Mouse (Mus musculus) kidney, embryonic 16.5 days (tissue): ENCODE measurements at regions not wholly inside any gene's neighbourhood (a gene's known extent, or its start where the extent isn't known, plus 50 kb on each side); places are given as distances from the start of the nearest gene placed in this dataset.

Source experiments
- ATAC-seq: fragments of 200-750 bp; cut with Nextera tagmentation; 2 replicates; pipeline ENCODE4 v1.8.0; 2017; ENCODE audit warnings: moderate TSS enrichment; ENCODE audit not compliant: low FRiP score, low TSS enrichment
- H3K27ac ChIP-seq: fragments of 300-500 bp; sonication (generic); 2 replicates; pipeline ENCODE4 v1.5.1; 2014; ENCODE audit warnings: low read length
- H3K27me3 ChIP-seq: fragments of 300-500 bp; sonication (generic); 2 replicates; pipeline ENCODE4 v1.6.1; 2014; ENCODE audit warnings: low read length, control low read depth, mixed read lengths; ENCODE audit not compliant: insufficient read depth
- H3K36me3 ChIP-seq: fragments of 300-500 bp; sonication (generic); 2 replicates; pipeline ENCODE4 v1.6.1; 2014; ENCODE audit warnings: low read length, control low read depth, mixed read lengths; ENCODE audit not compliant: insufficient read depth
- H3K4me1 ChIP-seq: fragments of 300-500 bp; sonication (generic); 2 replicates; pipeline ENCODE4 v1.6.1; 2014; ENCODE audit warnings: low read length, control low read depth, mixed read lengths; ENCODE audit not compliant: insufficient read depth
- H3K4me2 ChIP-seq: fragments of 300-500 bp; sonication (generic); replicated peaks from 2 replicates; pipeline ENCODE4 v1.6.1; 2014; ENCODE audit warnings: low read depth, low read length
- H3K4me3 ChIP-seq: fragments of 300-500 bp; sonication (generic); 2 replicates; pipeline ENCODE4 v1.5.1; 2014; ENCODE audit warnings: mild to moderate bottlenecking, low read length
- H3K9ac ChIP-seq: fragments of 300-500 bp; sonication (generic); replicated peaks from 2 replicates; pipeline ENCODE4 v1.6.1; 2014; ENCODE audit warnings: low read length
- H3K9me3 ChIP-seq: fragments of 300-500 bp; sonication (generic); 2 replicates; pipeline ENCODE4 v1.6.1; 2016; ENCODE audit warnings: low read length, control low read depth
- WGBS: fragments of 180-500 bp; shearing (Covaris S2); extraction: QIAGEN DNeasy Blood & Tissue Kit; methylation state at CpG from one replicate; pipeline ENCODE4 v1.1.7; 2014; 5-methylcytosine and 5-hydroxymethylcytosine counted together

DNA sequence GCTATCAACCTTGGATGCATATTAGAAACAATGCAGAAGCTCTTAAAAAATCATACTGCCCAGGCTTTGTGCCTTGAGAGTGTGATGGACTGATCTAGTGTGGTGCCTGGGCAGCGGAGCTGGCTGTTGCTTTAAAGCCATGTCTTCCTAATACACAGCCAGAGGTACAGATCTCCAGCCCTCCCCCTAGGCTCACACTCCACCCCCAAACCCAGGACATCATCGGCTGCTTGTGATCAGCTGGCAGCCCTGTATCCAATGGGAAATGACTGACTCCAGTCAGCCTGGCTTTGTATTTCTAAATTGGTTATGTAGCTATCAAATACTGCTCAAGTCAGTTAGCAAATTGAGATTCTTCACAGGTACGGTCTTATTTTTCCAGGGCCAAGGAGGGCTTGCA, 259.2 kb upstream of the Ppp2r3a start:
- no peak for ATAC-seq
- Histone ChIP-seq H3K27me3 (no peaks in the 10 kb centered on the region), H3K36me3 (no peaks in the 10 kb centered on the region), H3K4me2 (no peak overlapping the region), H3K4me1 (peaks cover 3% of the 10 kb centered on the region; the same call in 1 of the 2 replicates), H3K27ac (no peak overlapping the region), H3K9me3 (no peaks in the 10 kb centered on the region), H3K4me3 (no peak overlapping the region), H3K9ac (no peak overlapping the region)
- WGBS: 75% methylated on average over 3 of the region's 3 CpGs

DNA sequence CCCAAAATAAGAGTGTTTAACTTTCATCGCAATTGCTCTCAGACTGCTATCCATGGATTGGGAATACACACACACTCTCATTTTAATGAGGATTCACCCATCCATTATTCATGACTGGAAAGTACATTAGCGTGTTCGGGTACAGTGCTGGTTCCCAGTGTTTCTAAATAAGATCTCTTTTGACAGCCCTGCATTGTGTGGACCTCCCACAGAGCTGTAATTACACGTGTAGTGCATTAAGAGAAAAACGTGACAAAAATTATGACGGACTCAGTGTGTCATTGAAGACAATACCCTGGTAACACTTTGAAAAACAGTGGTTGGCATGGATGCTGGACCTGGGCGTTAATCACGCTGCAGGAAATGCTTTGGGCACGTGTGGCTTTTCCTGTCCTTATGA, 257.6 kb upstream of the Ppp2r3a start:
- no peak overlapping the region for H3K9ac ChIP-seq
- peaks cover 3% of the 10 kb centered on the region; the same call in 1 of the 2 replicates for H3K4me1 ChIP-seq
- no peak overlapping the region for H3K4me2 ChIP-seq
- H3K27ac ChIP-seq: no peak overlapping the region
- WGBS: 81% methylated on average over 9 of the region's 9 CpGs
- H3K9me3 ChIP-seq: no peaks in the 10 kb centered on the region
- no peak overlapping the region for H3K4me3 ChIP-seq
- ATAC-seq: no peak
- no peaks in the 10 kb centered on the region for H3K36me3 ChIP-seq
- H3K27me3 ChIP-seq: no peaks in the 10 kb centered on the region

DNA sequence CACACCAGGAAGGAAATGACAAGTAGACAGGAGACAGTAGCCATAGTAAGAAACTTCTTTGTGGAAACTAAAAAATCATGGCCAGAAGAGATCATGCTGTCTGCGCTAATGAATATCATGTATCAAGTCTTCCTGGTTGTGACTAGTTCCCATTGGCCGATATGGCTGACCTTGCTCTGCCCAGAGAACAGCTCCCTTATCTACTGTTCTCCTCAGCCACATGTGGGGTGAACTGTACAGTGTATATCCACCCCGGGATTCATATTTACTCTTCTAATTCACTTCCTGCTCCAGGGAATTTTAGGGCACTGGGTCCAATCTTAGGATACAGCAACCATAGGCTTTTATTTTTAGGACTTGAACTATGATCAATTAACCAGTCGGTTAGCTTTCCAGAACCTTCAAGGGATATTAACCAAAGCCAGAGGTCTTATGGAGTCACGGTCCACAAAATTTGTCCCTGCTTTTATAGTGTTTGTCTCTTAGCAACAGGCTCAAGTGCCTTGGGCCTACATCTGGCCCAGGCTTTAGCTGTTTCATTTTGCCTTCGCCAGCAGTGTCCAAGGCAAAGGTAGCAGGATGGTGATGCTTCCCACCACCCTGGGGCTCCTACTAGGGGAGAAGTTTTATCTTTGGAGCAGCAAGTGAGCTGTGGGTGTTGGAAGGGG, 255.6 kb upstream of the Ppp2r3a start:
- WGBS: 36% methylated on average over 6 of the region's 6 CpGs
- ATAC-seq: peak; percentile 91

DNA sequence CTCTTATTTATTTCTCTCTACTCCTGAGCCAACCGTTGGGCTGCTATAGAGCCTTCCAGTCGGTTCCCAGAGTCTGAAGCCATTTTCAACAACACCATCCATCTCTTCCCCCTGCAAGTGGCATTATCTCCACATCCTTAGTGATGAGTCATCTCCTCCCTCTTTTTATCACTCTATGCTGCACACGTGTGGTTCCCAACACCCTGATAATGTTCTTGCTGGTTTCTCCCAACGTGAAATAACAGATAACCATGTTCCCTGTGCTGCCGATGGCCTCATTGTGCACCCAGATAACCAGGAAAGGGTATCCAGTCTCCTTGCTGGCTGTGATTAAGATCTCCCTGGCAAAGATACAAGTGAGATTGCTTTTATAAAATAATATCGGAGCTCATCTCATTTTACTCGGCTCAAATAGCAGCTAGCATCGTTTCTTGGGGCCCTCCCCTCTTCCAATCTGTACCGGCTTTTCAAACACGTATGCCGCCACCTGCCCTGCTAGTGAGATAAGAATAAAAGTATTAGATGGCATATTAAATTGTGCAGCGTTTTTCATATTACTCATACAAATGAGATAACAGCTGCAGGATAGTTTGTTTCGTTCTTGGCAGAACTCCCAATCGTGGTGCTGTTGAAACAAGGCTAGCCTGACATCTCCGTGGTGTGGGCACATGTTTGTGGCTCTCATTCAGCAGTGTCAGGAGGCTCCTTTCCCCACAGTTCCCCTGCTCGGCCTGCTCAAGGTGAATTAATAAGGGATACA, 250.3 kb upstream of the Ppp2r3a start:
- WGBS: 70% methylated on average over 16 of the region's 16 CpGs
- Histone ChIP-seq H3K4me3 (no peak overlapping the region), H3K4me2 (no peak overlapping the region), H3K4me1 (peaks cover 3% of the 10 kb centered on the region; the same call in 1 of the 2 replicates), H3K27me3 (no peaks in the 10 kb centered on the region), H3K27ac (no peak overlapping the region), H3K9me3 (no peaks in the 10 kb centered on the region), H3K9ac (no peak overlapping the region), H3K36me3 (no peaks in the 10 kb centered on the region)
- no peak for ATAC-seq

More for the DNA sequence above, 255.6 kb upstream of the Ppp2r3a start:
- no peak overlapping the region for H3K4me3 ChIP-seq
- no peaks in the 10 kb centered on the region for H3K9me3 ChIP-seq
- no peak overlapping the region for H3K4me2 ChIP-seq
- H3K4me1 ChIP-seq: peaks cover 6% of the 10 kb centered on the region
- H3K27me3 ChIP-seq: no peaks in the 10 kb centered on the region
- no peaks in the 10 kb centered on the region for H3K36me3 ChIP-seq
- H3K9ac ChIP-seq: no peak overlapping the region
- H3K27ac ChIP-seq: no peak overlapping the region

DNA sequence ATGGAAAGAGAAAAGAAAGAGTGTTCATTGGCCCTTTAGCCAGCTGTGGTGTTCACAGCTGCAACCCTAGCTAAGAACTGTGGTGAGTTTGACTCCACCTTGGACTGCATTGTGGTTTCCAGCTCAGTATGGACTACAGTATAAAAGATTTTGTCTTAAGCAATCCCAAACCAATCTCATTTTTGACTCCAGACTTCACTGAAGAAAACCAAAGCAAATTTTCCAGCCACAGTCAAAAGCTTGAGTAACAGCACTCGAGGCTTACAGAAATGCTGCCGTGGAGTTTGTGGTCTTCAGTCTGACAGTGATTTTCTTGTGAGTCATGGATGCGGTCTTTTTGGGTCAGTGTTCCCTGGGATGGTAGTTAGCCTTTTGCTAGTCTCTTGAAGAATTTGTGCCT, 249.4 kb upstream of the Ppp2r3a start:
- ATAC-seq: no peak
- Histone ChIP-seq H3K27ac (no peak overlapping the region), H3K36me3 (no peaks in the 10 kb centered on the region), H3K9ac (no peak overlapping the region), H3K4me2 (no peak overlapping the region), H3K4me3 (no peak overlapping the region), H3K4me1 (peaks cover 3% of the 10 kb centered on the region; the same call in 1 of the 2 replicates), H3K27me3 (no peaks in the 10 kb centered on the region), H3K9me3 (no peaks in the 10 kb centered on the region)
- 93% methylated on average over 3 of the region's 3 CpGs for WGBS

DNA sequence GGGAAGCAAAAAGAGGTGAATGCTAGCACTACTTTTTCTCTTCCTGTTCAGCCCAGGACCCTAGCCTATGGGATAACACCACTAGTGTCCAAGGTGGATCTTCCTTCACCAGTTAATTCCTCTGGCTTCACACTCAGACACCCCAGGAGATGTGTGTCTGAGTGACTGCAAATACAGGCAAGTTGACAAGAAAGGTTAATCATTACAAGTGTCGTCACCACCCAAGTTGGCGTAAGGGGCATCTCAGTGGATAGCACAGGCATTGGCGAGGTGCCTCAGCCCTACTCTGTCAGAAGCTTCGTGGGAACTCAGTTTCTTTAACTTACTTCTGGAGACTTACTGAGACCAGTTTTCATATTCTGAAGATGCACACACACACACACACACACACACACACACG, 247.1 kb upstream of the Ppp2r3a start:
- no peaks in the 10 kb centered on the region for H3K36me3 ChIP-seq
- no peaks in the 10 kb centered on the region for H3K27me3 ChIP-seq
- H3K4me1 ChIP-seq: peaks cover 3% of the 10 kb centered on the region; the same call in 1 of the 2 replicates
- H3K4me2 ChIP-seq: no peak overlapping the region
- WGBS: 79% methylated on average over 5 of the region's 5 CpGs
- no peak overlapping the region for H3K4me3 ChIP-seq
- no peak for ATAC-seq
- no peak overlapping the region for H3K27ac ChIP-seq
- no peak overlapping the region for H3K9ac ChIP-seq
- no peaks in the 10 kb centered on the region for H3K9me3 ChIP-seq

DNA sequence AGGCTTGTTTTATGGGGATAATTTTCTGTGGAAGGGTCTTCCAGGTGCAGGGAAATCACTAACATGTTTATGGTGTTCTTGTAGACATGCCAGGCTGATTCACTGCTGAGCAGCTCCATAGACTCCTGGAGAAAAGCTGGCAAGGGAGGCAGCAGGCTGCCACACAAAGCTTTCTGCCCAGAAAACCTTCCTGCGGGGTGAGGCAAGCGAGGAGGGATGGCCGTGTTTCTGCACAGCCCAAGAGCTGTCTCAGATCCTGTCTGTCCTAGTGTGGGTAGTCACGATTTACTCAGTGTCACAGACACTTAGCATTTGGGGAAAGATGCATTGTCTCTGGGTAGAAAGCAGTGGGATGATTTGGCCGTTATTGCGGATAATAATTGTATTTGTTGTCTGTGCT, 244.2 kb upstream of the Ppp2r3a start:
- ATAC-seq: no peak
- Histone ChIP-seq H3K9ac (no peak overlapping the region), H3K36me3 (no peaks in the 10 kb centered on the region), H3K4me3 (no peak overlapping the region), H3K4me2 (no peak overlapping the region), H3K27ac (no peak overlapping the region), H3K27me3 (no peaks in the 10 kb centered on the region), H3K4me1 (0 out of 2 replicates have a peak, but pooled peaks cover 2% of the 10 kb centered on the region), H3K9me3 (no peaks in the 10 kb centered on the region)
- WGBS: 74% methylated on average over 6 of the region's 6 CpGs

DNA sequence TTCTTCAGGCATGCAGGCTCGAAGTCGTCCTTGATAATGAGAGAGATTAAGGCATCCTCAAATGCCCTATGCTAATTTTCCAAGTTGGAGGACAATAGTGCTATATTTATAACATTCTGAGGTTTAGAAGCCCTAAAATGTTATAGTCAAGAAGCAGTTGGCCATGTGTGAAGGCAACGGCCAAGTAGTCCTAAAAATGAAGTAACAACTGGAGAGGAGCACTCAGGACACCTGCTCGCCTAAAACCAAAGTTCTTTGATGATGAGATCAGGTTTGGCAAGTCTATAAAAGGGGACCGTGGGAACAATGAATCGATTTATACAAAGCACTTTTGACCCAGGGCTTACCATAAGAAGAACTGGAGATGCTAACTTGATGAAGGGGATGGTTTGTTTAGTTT, 237.4 kb upstream of the Ppp2r3a start:
- WGBS: 76% methylated on average over 6 of the region's 6 CpGs
- Histone ChIP-seq H3K4me1 (0 out of 2 replicates have a peak, but pooled peaks cover 2% of the 10 kb centered on the region), H3K4me2 (no peak overlapping the region)

DNA sequence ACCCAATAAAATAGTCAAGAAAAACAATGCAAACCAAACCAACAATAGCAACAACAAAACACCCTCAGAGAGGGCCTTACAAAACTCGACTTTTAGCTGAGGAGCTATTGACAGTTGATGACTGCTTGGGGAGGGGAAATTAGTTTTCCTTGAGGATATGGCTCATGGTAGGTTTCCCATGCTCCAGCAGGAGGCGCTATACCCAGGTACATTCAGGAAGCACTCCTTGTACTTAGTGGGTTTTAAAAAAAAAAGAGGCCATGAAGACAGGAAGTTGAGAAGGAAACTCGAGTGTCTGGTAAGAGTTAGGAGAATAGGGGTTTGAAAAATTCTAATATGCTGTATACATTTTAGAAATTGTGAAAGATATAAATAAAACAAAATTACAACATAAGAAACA, 224.6 kb upstream of the Ppp2r3a start:
- no peak overlapping the region for H3K9ac ChIP-seq
- H3K36me3 ChIP-seq: no peaks in the 10 kb centered on the region
- ATAC-seq: no peak
- H3K27ac ChIP-seq: no peak overlapping the region
- H3K4me1 ChIP-seq: peaks cover 7% of the 10 kb centered on the region; the same call in 1 of the 2 replicates
- H3K27me3 ChIP-seq: no peaks in the 10 kb centered on the region
- H3K4me2 ChIP-seq: no peak overlapping the region
- H3K9me3 ChIP-seq: no peaks in the 10 kb centered on the region
- 58% methylated on average over 3 of the region's 3 CpGs for WGBS
- no peak overlapping the region for H3K4me3 ChIP-seq

More for the DNA sequence above, 237.4 kb upstream of the Ppp2r3a start:
- Histone ChIP-seq H3K27me3 (no peaks in the 10 kb centered on the region), H3K9me3 (no peaks in the 10 kb centered on the region), H3K9ac (no peak overlapping the region), H3K36me3 (no peaks in the 10 kb centered on the region), H3K4me3 (no peak overlapping the region), H3K27ac (no peak overlapping the region)
- ATAC-seq: no peak

DNA sequence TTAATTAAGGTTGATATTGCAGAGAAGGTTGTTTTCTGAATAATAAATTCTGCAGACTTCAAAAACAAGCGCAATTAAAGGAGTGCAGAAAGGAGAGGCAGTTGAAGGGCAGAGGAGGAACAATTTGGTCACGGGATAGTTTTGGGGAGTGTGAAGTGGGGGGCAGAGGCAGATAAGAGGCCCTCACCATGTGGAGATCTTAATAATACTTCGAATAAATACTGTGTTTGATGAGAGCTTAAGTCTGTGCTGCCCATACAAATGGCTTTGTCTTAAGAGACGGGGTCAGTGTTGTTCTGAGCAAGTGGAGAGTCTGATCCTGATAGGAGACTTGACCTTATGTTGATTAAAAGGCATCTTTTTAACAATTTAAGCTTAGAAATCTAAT, 221.5 kb upstream of the Ppp2r3a start:
- no peak overlapping the region for H3K27ac ChIP-seq
- H3K36me3 ChIP-seq: no peaks in the 10 kb centered on the region
- no peak for ATAC-seq
- H3K4me3 ChIP-seq: no peak overlapping the region
- H3K27me3 ChIP-seq: no peaks in the 10 kb centered on the region
- peaks cover 7% of the 10 kb centered on the region; the same call in 1 of the 2 replicates for H3K4me1 ChIP-seq
- WGBS: 60% methylated on average over 4 of the region's 4 CpGs
- no peaks in the 10 kb centered on the region for H3K9me3 ChIP-seq
- no peak overlapping the region for H3K4me2 ChIP-seq
- no peak overlapping the region for H3K9ac ChIP-seq
